Mouse (Mus musculus) frontal cortex, postnatal 14 days (tissue): Measurements from ENCODE around the gene Nek2.

Experiments
- DNase-seq, 2 experiments: peaks; one replicate each; pipeline ENCODE4 v3.0.0; 2022; ENCODE audit warnings: low spot score in 2 of 2

Gene Nek2

GRCm38 (mm10) chr1:191814240-191814639 is 7.0 kb upstream of the Nek2 start:
- DNase-seq, result no peak

DNA sequence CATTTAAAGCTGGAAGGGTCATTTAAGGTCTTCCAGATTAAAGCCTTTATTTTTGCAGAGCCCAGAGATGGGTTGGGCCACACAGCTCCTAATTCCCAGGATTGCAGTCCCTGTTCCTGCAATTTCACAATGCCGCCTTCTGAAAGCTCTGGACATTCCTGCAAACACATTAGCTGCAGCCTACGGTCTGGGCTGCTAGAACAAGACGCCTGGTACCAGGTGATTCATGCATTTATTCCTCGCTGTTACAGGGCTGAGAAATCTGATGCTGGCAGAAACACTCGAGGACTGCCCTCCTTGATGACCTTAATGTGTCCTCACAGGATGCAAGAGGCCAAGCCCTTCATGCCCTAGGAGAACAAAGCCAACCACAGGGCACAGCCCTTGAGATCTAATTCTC is 6.3 kb upstream of the Nek2 start:
- DNase-seq, result no peak

- DNase-seq, result no peak
These were observed 4.6 kb upstream of the Nek2 start for GRCm38 (mm10) chr1:191816596-191816995.

GRCm38 (mm10) chr1:191817418-191818144 is 3.7 kb upstream of the Nek2 start:
- DNase-seq, result peak; percentile 79 to 89

GRCm38 (mm10) chr1:191818145-191818631 is 3.1 kb upstream of the Nek2 start:
- no peak for DNase-seq

DNA sequence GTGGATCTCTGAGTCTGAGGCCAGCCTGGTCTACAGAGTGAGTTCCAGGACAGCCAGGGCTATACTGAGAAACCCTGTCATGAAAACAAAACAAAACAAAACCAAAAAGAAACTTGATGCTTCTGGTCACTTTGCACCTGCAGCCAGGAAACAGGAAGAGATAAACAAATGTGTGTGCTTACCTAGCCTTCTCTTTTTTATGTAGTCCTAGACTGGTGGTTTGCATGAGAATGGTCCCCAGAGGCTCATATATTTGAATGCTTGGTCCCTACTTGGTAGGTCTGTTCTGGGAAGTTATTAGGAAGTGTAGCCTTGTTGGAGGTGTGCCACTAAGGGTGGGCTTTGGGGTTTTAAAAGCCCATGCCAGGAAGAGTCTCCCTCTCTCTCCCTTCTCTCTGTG is 2.2 kb upstream of the Nek2 start:
- no peak for DNase-seq

- no peak for DNase-seq
These were observed 306 bp upstream of the Nek2 start for GRCm38 (mm10) chr1:191820951-191821325.

- no peak for DNase-seq
These were observed 7.9 kb downstream of the Nek2 start for GRCm38 (mm10) chr1:191829124-191829523.

DNA sequence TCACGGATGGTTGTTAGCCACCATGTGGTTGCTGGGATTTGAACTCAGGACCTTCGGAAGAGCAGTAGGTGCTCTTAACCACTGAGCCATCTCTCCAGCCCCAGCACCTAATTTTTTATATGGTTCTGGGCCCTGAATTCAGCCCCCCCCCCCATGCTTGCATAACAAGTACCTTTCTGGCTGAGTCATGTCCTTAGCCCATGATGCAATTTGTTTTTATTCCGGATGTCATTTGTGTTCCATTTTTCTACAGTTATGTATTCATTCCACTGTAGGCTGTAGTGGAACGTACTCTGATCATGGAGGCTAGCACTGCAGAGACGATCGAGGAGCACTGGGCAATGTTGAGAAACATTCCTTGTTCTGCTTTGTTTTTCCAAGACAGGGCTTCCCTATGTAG is 12.2 kb downstream of the Nek2 start:
- no peak for DNase-seq

DNA sequence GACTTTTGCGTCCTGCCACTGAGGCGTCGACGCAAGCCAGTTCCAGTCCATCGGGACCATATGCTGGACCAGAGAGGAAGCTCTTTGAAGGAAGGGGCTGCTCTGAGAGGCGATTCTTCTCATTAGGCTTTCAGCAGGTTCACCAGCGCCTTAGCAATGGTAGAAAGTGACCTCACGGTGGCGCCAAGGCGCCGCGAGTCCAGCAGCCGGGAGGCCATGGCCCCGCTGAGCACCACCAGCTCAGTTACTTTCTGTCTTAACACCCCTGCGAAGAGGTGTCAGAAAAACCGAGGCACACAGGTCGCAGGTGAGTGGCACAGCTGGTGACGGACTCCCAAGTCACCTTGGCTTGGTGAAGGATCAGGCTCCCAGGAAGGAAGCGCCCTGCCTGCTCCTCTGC is 13.6 kb downstream of the Nek2 start:
- peak in 1 of 2 experiments; percentile 51 for DNase-seq

- DNase-seq, result no peak
These were observed 15.2 kb downstream of the Nek2 start for GRCm38 (mm10) chr1:191836318-191836985.

DNA sequence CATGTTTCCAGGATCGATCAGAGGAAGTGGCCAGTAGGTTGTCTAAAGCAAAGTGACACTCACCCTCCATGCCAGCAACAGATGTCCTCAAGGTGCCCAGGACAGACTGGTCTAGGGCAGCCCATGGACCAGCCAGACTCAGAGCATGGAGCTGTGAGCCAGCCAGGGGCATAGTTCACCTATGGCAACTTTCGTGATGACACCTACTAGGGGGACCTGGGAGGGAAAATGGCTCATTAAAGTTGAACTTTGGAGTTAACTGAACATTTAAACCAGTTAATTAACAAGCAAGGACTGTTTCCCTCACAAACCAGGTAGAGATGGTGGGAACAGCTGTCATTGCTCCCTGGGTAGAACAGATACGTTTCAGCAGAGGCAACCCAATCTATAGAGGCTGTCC is 16.4 kb downstream of the Nek2 start:
- DNase-seq, result no peak

DNA sequence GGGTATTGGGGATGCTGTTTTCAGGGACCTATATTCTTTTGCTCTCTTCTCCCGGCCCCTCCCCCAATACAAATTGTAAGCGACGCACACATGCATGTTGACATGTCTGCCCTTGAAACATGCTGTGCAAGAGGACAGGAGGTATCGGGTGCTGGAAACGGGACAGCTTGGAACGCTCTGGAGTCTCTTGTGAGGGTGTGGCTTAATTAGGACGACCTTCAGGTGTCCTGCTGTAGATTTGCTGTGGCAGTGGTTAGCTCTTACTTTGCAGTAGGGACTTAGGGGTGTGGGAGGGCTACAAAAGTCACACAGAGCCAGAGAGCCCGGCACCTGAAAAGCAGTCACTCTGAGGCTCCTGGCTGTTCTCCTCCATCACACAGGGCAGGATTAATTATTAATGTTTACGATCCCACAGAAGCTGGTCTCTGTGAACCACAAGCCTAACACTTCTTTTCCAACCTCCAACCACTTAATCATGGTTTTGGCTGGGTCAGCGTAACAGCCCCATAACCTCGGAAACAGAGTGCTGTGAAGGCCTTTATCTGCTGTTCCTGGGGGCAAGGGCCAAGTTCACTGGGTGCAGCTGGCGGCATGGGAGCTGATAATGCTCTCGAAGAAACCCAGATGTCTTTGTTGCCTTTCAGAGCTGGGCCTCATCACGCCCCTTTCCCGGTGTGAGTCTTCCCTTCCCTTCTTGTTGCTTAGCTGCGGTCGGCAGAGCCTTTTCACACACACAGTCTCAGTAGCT is 17.9 kb downstream of the Nek2 start:
- DNase-seq, result no peak

GRCm38 (mm10) chr1:191840774-191841565 is 19.7 kb downstream of the Nek2 start:
- no peak for DNase-seq

GRCm38 (mm10) chr1:191842247-191842646 is 21.0 kb downstream of the Nek2 start:
- no peak for DNase-seq

- DNase-seq, result no peak
These were observed 25.4 kb downstream of the Nek2 start for GRCm38 (mm10) chr1:191846667-191847066.

GRCm38 (mm10) chr1:191849501-191849900 is 28.3 kb downstream of the Nek2 start:
- no peak for DNase-seq

DNA sequence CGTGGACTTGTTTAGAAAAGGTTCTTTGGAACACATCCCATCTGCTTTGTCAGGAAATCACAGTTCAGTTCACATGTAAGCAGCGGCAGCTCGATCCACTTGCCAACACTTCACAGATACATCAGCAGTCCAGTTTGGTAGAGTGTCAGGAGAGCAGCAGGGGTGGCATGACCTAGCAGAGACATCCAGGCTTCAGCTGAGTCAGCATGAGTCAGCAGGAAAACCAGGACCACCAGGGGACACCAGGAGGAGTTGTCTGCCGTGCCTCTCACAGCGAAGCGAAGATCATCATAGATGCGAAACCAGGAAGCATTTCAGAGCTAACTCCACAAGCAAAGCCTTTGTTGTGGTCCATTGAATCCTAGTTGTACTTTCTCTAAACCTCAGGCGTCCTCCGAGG is 32.2 kb downstream of the Nek2 start:
- no peak for DNase-seq

DNA sequence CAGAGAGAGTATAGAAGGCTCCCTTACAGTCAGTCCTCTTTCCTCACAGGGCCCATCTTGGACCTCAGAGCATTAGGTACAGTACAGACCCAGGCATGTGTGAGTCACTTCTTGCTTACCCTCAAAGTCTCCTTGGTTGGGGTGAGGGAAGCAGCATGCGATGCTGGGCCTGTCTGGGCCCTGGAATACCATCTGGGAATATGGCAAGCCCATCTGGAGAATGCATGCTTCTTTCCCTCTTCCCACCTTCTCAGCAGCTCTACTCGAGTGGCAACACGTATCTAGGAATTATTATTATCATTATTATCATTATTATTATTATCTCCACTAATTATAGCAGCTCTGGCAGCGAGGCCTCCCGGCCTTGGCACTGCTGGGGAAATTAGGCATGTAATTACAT is 33.5 kb downstream of the Nek2 start:
- no peak for DNase-seq

- DNase-seq, result no peak
These were observed 34.1 kb downstream of the Nek2 start for GRCm38 (mm10) chr1:191855136-191855878.
